Mouse (Mus musculus): Measurements from ENCODE around the gene Rdh5. TPM values are rescaled to one million over a fixed set of nuclear protein-coding genes. Genes with fewer than 3 reads are reported as not detected.

Gene Rdh5
- total RNA-seq, 2 experiments from 2014 or later, result 4.3 to 4.7 TPM

Other genes starting within 250 kb of the Rdh5 start
- 10 to 100 TPM; 22.3 to 28.2 TPM for gene Suox, start 248.8 kb downstream of the Rdh5 start, total RNA-seq (2021)
- 10 to 100 TPM; 76.5 to 84.4 TPM for gene Rab5b, start 226.6 kb downstream of the Rdh5 start, total RNA-seq (2021)
- 1 to 10 TPM in 1 of 2 experiments, under 1 TPM in 1; 0.65 to 1.1 TPM for gene Pmel, start 218.7 kb downstream of the Rdh5 start, total RNA-seq (2021)
- 1 to 10 TPM; 8.2 to 9.1 TPM for gene Cdk2, start 217.9 kb downstream of the Rdh5 start, total RNA-seq (2021)
- gene Dgka, start 178.0 kb downstream of the Rdh5 start, total RNA-seq (2021), result 10 to 100 TPM; 11.5 to 16.1 TPM
- 10 to 100 TPM in 1 of 2 experiments, 1 to 10 TPM in 1; 10.0 to 10.1 TPM for gene Pym1, start 175.0 kb downstream of the Rdh5 start, total RNA-seq (2021)
- gene Mmp19, start 132.0 kb downstream of the Rdh5 start, total RNA-seq (2021), result 1 to 10 TPM; 1.9 to 3.7 TPM
- 10 to 100 TPM; 34.0 to 35.3 TPM for gene Dnajc14, start 118.8 kb downstream of the Rdh5 start, total RNA-seq (2021)
- gene Tmem198b, start 118.5 kb downstream of the Rdh5 start, total RNA-seq (2021), result 1 to 10 TPM; 4.6 to 5.6 TPM
- gene Sarnp, start 105.6 kb downstream of the Rdh5 start, total RNA-seq (2021), result 10 to 100 TPM; 35.6 to 39.7 TPM
- 1 to 10 TPM; 8.1 to 9.7 TPM for gene Ormdl2, start 101.2 kb downstream of the Rdh5 start, total RNA-seq (2021)
- 1 to 10 TPM; 2.3 to 2.6 TPM for gene Gdf11, start 31.2 kb downstream of the Rdh5 start, total RNA-seq (2021)
- gene Cd63, start 21.9 kb downstream of the Rdh5 start, total RNA-seq (2021), result 100 to 1,000 TPM; 144 to 158 TPM
- 100 to 1,000 TPM; 194 to 199 TPM for gene Bloc1s1, start 1.1 kb upstream of the Rdh5 start, total RNA-seq (2021)
- gene Itga7, start 10.9 kb upstream of the Rdh5 start, total RNA-seq (2021), result 100 to 1,000 TPM; 144 to 148 TPM
- not detected for gene Mettl7b, start 38.1 kb upstream of the Rdh5 start, total RNA-seq (2021)
- gene Olfr9, start 66.5 kb upstream of the Rdh5 start, total RNA-seq (2021), result not detected
- not detected for gene Olfr763, start 87.9 kb upstream of the Rdh5 start, total RNA-seq (2021)
- gene Olfr764-ps1, start 117.0 kb upstream of the Rdh5 start, total RNA-seq (2021), result not detected
- not detected for gene Olfr765, start 127.1 kb upstream of the Rdh5 start, total RNA-seq (2021)
- not detected for gene Olfr766-ps1, start 146.1 kb upstream of the Rdh5 start, total RNA-seq (2021)
- not detected for gene Olfr767, start 160.0 kb upstream of the Rdh5 start, total RNA-seq (2021)
- not detected for gene Olfr768, start 176.5 kb upstream of the Rdh5 start, total RNA-seq (2021)
- not detected for gene Olfr769, start 195.0 kb upstream of the Rdh5 start, total RNA-seq (2021)
- gene Olfr770, start 216.1 kb upstream of the Rdh5 start, total RNA-seq (2021), result not detected
- gene Olfr771, start 241.9 kb upstream of the Rdh5 start, total RNA-seq (2021), result not detected